Mouse (Mus musculus): Measurements from ENCODE around the gene Mrap2.

DNA sequence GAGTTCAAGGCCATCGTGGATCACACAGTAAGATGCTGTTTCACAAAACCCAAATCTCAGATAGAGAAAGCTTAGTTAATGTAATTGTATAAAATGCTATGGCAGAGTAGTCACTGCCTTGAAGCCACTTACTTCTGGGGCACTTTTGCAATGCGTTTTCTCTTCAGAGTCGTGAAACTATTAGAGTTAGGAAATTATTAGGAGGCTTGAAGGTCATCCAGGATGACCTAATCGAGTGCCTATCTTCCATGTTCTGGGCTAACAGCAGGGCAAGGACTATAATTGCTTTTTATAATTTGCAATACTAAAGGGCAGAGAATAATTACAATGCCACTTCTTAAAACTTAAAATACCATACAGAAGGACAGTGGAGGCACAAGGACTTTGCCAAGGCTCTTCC lies 43.2 kb downstream of the Mrap2 start:
- TF ChIP-seq CTCF (IDR thresholded peaks at IDR 0.05; ENCODE audit: low read depth) (no peak), EP300 (IDR thresholded peaks at IDR 0.05; ENCODE audit: low read depth) (no peak)
